Mouse (Mus musculus) erythroblast, embryonic 14.5 days (primary cell): ENCODE measurements around the gene Grtp1.

Experiments
- GATA1 ChIP-seq: IDR thresholded peaks from 2 replicates; pipeline ENCODE4 v1.6.1; 2012; ENCODE audit warnings: low read length, inconsistent platforms, mixed read lengths
- TAL1 ChIP-seq: IDR thresholded peaks from 3 replicates; pipeline ENCODE4 v1.6.1; 2012; ENCODE audit warnings: low read length, inconsistent platforms, mixed read lengths

GRCm38 (mm10) chr8:13218441-13218840, 18.0 kb upstream of the Grtp1 start:
- TF ChIP-seq GATA1 (no peak), TAL1 (no peak)
